Mouse (Mus musculus) brain, embryonic 14.5 days (tissue): ENCODE results near the gene Tfcp2.

ENCODE experiments used
- CTCF ChIP-seq: fragments of 200-500 bp; IDR thresholded peaks from 2 replicates; pipeline ENCODE4 v1.5.1; 2012; ENCODE audit warnings: inconsistent platforms, mild to moderate bottlenecking, moderate library complexity, borderline replicate concordance; ENCODE audit not compliant: insufficient read depth, insufficient read length; ENCODE audit errors: extremely low read depth
- POLR2A ChIP-seq: fragments of 200-500 bp; IDR thresholded peaks from 2 replicates; pipeline ENCODE4 v1.6.1; 2012; ENCODE audit warnings: mild to moderate bottlenecking, inconsistent platforms, borderline replicate concordance; ENCODE audit not compliant: poor library complexity, insufficient read depth, insufficient read length, severe bottlenecking; ENCODE audit errors: extremely low read depth

DNA sequence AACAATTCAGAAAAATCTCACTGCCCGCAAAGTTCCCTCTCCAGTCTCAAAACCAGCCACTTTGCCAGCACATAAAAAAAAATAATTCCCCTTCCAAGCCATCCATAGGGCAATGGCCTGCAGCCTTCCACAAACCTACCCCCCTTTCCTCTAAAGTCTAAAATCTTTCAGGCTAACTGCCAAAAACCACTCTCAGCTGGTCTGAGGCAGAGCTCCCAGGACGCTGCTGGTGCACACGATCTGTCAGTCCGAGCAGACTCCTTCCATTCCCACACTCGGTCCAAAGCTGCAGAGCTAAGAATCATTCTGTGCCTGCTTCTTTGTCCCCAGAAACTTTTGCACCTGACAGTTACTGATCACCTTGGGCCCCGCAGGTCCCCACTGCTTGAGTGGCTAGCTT is 22.1 kb upstream of the Tfcp2 start:
- TF ChIP-seq CTCF (no peak), POLR2A (no peak)
